Mouse (Mus musculus) inflammation-experienced regulatory T-cells, adult 6 months (primary cell): ENCODE results near the gene Ptpru. TPM values are rescaled to one million over a fixed set of nuclear protein-coding genes. Genes with fewer than 3 reads are reported as not detected.
"Not testable (repeated sequence)": the region's sequence is repeated elsewhere in the genome, so short reads cannot be mapped to it uniquely, and the experiment has no call there.

ENCODE experiments used
- ATAC-seq: one replicate; pipeline ENCODE4 v1.8.0; 2017
- polyA plus RNA-seq, 3 experiments: library from polyadenylated mRNA; unstranded; fragments of 100-300 nt; shearing (Covaris generic); gene quantifications; one replicate each; pipeline ENCODE4 v1.2.1; 2017

Gene Ptpru
- polyA plus RNA-seq, 3 experiments from 2014 or later, result not detected

GRCm38 (mm10) chr4:131833971-131834609 is 4.0 kb downstream of the Ptpru start:
- ATAC-seq, result no peak

- no peak for ATAC-seq
Observed at GRCm38 (mm10) chr4:131832759-131833407, 5.2 kb downstream of the Ptpru start.

GRCm38 (mm10) chr4:131831546-131832045 is 6.5 kb downstream of the Ptpru start:
- no peak for ATAC-seq

GRCm38 (mm10) chr4:131829123-131829522 is 9.0 kb downstream of the Ptpru start:
- ATAC-seq, result no peak

GRCm38 (mm10) chr4:131826905-131827304 is 11.2 kb downstream of the Ptpru start:
- no peak for ATAC-seq

DNA sequence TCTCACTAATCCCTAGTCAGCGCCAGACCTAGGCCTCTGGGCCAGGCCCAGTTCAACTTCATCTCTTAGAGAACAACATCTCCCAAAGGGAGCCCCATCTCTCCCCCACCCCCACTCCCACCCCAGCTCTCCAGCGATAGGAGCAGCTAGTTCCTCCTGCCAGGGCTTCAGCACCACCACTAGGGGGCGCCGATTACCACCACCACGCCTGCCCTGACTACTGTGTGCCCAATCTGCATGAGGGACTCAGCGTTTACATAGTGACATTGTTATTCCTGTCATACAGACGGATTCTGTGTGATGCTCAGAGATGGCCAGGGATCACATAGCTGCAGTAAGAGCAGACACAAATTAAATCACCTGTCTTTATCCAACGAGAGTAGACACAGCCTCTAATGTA is 12.3 kb downstream of the Ptpru start:
- ATAC-seq, result no peak

DNA sequence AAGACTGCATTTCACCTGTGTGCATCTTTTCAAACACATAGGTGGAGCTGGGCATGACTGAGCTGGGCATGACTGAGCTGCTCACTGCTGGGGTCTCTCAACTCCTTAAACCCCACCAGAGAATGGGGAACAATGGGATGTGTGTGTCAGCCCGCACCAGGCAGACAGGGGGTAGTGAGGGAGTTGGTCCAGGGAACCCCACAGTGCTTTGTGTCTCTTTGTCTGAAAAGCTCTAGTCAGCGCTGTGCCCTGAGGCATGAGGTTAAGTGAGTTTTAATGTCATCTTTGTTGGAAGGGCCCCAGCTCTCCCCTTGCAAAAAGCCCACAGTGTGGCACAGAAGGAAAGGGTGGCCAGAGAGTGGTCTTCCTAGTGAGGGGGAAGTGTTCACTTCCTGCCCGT is 13.1 kb downstream of the Ptpru start:
- no peak for ATAC-seq

GRCm38 (mm10) chr4:131822583-131822982 is 15.5 kb downstream of the Ptpru start:
- ATAC-seq, result no peak

- ATAC-seq, result no peak
Observed at GRCm38 (mm10) chr4:131821161-131821731, 16.8 kb downstream of the Ptpru start.

DNA sequence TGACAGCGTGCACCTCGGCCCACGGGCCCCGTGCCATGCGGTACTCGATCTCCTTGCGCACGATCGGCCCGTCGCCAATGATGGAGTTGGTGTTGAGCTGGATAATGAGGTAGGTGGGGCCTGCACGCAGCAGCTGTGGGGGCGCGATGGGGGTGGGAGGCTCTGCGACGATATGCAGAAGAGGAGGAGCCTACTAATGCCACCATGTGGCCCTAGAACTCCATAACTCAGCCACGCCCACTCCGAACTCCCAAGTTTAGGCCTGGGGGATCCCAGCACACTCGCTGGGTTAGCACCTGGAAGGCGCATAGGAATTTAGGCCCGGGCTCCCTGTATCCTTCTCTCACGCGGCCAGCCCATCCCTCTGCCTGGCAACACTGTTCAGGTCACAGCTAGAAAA is 19.2 kb downstream of the Ptpru start:
- ATAC-seq, result no peak

GRCm38 (mm10) chr4:131815774-131816173 is 22.3 kb downstream of the Ptpru start:
- ATAC-seq, result no peak

- ATAC-seq, result no peak
Observed at GRCm38 (mm10) chr4:131814869-131815268, 23.2 kb downstream of the Ptpru start.

DNA sequence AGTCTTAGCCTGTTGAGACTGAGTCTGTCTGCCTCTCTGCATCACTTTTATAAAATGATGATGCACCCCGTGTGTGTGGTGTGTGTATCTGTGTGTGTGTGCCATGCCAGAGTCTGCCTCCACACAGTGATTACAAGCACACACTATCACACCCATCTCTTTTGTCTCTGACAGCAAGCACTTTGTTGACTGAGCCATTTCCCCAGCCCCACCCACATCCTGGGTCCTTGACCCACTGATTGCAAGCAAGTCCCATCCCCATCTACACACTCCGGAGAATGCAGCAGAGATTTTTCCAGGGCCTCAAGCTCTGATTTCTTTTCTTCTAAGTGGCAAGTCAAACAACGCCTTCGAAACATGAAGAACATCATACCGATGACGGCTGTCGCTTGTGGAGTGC is 24.3 kb downstream of the Ptpru start:
- ATAC-seq, result no peak

DNA sequence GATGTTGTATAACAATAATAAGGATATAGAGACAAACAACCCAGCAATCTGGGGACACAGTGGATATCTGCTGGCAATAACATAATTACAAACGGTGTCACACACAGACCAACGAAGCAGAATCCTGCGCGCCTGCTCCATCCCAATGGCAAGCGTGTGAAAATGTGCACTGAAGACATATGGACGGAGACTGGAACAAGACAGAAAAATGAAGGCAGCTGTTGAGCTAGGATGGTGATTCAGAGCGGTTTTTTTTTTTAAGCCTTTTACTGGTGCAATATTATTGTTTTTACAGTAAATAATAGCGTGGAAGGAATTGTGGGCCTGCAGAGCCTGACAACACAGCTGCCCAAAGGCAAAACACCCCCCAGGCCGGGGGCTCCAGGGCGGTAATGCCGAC is 25.6 kb downstream of the Ptpru start:
- ATAC-seq, result no peak

DNA sequence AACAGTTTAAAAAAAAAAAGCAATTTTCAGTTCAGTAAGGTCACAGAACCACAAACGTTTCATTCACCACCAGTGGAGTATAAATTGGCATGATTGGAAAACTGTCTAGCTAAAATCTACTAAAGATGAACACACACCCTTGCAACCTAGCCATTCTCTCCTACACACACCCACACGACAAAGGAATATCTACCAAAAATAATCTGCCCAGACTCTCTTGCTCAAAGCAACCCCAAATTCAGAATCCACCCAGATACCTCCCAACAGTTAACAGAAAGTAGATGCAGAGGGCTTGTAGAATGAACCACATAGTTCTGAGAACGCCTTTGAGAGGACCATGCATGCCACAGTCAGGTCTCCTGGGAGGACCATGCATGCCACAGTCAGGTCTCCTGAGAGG is 32.8 kb downstream of the Ptpru start:
- no peak for ATAC-seq

DNA sequence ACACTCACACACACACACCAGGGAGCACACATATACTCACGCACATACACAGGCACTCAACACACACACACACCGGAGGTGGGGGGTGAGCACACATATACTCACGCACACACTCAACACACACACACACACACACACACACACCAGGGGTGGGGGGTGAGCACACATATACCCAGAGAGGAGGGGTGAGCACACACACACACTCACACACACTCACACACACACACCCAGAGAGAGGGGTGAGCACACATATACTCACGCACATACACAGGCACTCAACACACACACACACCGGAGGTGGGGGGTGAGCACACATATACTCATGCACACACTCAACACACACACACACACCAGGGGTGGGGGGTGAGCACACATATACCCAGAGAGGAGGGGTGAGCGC is 33.4 kb downstream of the Ptpru start:
- ATAC-seq, result not testable (repeated sequence)

DNA sequence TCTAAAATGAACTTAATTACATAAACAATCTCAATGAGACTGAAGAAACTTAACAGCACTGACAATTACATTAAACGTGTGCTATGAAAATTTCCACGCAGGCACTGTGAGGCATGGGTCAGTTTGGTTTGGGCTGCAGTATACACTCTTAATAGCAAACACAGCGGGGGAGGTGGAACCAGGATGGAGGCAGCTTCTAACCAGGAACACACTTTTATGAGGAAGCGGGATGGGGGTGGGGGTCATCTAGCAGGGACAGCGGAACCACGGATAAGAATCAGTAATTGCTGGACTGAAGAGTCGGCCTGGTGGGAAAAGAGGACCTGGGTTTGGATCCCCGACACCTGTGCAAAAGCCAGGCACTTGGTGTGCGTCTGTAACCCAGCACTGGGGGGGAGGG is 34.2 kb downstream of the Ptpru start:
- ATAC-seq, result no peak

- no peak for ATAC-seq
Observed at GRCm38 (mm10) chr4:131798968-131799367, 39.1 kb downstream of the Ptpru start.

- ATAC-seq, result no peak
Observed at GRCm38 (mm10) chr4:131797920-131798319, 40.2 kb downstream of the Ptpru start.

- ATAC-seq, result no peak
Observed at GRCm38 (mm10) chr4:131797483-131797882, 40.6 kb downstream of the Ptpru start.

GRCm38 (mm10) chr4:131796312-131797080 is 41.6 kb downstream of the Ptpru start:
- no peak for ATAC-seq

GRCm38 (mm10) chr4:131786800-131787199 is 51.3 kb downstream of the Ptpru start:
- no peak for ATAC-seq

DNA sequence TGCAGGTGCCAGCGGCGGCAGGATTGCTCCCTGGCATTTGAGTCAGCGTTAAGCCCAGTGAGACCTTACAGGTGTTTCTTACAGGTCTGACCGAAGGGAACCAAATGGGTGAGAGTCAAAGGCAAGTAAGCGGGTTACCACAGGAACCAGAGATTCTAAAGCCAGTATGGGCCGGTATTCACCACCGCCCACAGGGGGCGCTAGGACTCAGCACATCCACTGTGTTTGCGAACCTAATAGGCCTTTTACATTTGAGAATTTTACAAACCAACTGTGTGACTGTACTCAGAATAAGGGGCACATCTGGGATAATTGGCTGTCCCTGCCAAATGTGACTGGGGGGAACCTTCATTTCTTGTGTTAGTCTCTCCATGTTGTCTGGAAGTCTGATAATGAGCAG is 54.1 kb downstream of the Ptpru start:
- ATAC-seq, result no peak
